Mouse (Mus musculus) hematopoietic stem cell, adult 5-6 weeks (primary cell): ENCODE data around the gene Grik4. TPM values are rescaled to one million over a fixed set of nuclear protein-coding genes. Genes with fewer than 3 reads are reported as not detected.
A peak's percentile ranks its signal among the peaks of the same experiment; 100 is the strongest.

Experiments used
- ATAC-seq, 2 experiments: fragments of 125-278 bp in 1 of 2; replicated peaks in 1 of 2; 2 replicates each; pipeline ENCODE4 v1.8.0; 2016 to 2017; ENCODE audit warnings: inconsistent platforms in 2 of 2, mild to moderate bottlenecking in 2 of 2, moderate number of reproducible peaks in 2 of 2, low read depth in 1 of 2, moderate TSS enrichment in 1 of 2; ENCODE audit not compliant: low FRiP score in 2 of 2, poor library complexity in 2 of 2, severe bottlenecking in 2 of 2, insufficient read depth in 1 of 2, low TSS enrichment in 1 of 2
- total RNA-seq: library from RNA; stranded (forward); fragments of 172-1452, 232-1000 nt; gene quantifications from 2 replicates; pipeline ENCODE4 v1.2.3, GENCODE M21; 2017

Gene Grik4
- total RNA-seq, 1 experiment from 2014 or later: not detected

- ATAC-seq: peak; percentile 29 to 54; a peak in 2 of 4 replicates
Measured at GRCm38 (mm10) chr9:42674017-42674412, 270.3 kb downstream of the Grik4 start.

DNA sequence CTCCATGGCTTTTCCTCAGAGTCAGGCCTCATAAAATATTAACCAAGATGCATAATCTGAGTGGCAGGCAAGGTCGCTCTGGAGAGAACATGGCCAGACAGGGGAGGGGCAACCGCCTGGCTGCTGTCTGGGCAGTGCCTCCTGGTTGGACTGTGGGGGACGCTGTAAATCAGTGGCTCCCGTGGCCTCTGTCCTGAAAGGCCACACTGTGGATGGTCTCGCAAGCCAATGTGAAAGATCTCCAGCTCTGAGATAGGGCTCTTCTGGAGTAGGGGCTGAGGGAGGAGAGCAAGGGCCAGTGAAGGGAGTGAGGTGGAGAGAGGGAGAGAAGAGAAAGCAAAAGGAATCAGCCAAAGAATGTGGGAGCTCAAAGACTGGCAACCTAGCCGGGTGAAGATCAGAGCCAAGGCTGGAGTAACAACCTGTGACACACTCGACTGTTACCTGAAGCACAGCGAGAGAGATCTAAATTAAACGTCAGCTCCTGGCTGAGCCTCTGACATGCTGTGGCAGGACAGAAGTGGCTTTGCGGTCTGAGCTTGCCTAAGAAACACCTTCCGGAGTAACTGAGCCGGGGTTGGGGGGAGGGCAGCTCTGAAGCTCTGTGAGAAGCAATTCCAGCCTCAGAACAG is 270.8 kb downstream of the Grik4 start:
- peak; percentile 89 to 92 for ATAC-seq

- no peak for ATAC-seq
Measured at GRCm38 (mm10) chr9:42672982-42673381, 271.3 kb downstream of the Grik4 start.

- no peak for ATAC-seq
Measured at GRCm38 (mm10) chr9:42670619-42671018, 273.7 kb downstream of the Grik4 start.

DNA sequence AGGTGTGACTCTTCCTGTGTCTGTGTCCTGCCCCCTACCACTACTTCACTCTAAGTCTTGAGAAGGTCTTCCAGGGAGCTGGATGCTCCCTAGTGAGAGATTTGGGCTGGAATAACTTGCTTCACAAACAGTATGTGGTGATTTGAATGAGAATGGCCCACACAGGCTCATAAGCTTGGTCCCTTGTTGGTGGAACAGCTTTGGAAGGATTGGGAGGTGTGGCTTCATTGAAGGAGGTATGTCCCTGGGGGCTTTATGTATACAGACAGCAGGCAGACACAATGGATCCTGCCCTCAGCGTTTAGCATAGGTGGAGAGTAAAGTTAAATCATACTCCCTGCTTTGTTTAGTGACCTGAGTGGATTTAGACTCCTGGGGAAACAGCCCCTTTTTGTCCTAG is 282.8 kb downstream of the Grik4 start:
- no peak for ATAC-seq

DNA sequence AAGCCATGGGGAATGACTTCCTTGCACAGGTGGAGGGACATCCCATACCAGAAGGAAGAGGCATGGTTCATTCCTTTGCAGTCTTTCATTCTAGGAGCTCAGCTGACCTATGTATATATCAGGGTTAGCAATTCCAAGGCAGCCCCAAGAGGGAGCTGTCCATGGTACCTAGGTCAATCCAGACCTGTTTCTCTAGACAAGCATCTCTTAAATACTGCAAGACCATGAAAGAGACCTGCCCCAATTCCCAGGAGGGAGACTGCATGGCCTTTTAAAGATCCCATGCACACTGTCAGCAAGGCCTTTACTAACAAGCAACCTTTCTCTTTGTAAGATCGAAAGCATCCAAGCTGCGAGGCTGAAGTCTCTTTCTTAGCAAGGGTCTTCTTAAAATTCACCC is 291.5 kb downstream of the Grik4 start:
- ATAC-seq: peak; percentile 45 to 55; a peak in 1 of 4 replicates

- no peak for ATAC-seq
Measured at GRCm38 (mm10) chr9:42652309-42652708, 292.0 kb downstream of the Grik4 start.

DNA sequence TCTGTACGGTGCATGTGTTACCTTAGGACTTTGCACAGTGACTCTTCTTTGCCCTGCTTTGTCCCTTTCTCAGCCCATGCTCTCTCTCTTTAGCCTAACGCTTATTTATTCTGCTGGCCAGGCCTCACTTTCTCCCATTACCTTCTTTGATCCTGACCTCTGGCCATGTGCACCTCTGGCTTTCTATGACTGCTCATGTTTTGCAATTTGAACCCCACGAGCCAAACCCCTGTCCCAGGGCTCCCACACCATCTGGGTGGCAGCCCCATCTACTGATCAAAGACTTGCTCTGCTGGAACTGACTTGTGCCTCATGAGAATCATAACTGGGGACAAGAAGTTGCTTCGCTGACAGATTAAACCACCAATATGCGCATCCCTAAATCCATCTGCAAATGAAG is 294.4 kb downstream of the Grik4 start:
- no peak for ATAC-seq

GRCm38 (mm10) chr9:42648051-42648450 is 296.2 kb downstream of the Grik4 start:
- no peak for ATAC-seq

- no peak for ATAC-seq
Measured at GRCm38 (mm10) chr9:42647596-42647995, 296.7 kb downstream of the Grik4 start.

- ATAC-seq: no peak
Measured at GRCm38 (mm10) chr9:42646821-42647220, 297.5 kb downstream of the Grik4 start.

DNA sequence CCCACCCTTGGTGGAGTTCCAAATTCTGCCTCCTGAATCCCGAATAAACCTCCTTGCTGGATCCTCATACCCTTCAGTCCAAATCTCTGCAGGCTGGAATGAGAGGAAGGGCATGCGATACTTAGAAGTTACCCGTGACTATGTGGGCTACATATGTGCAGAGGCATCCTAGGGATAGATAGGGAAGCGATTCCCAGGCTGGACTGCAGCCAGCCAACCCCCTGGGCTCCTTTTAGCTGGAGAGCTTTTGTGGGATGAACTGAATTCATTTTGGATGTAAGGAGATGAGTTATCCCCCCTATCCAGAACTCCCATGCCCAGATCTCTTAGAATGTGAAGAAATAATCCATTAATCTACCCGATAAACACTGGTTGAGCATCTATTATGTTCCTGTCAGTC is 299.1 kb downstream of the Grik4 start:
- no peak for ATAC-seq

DNA sequence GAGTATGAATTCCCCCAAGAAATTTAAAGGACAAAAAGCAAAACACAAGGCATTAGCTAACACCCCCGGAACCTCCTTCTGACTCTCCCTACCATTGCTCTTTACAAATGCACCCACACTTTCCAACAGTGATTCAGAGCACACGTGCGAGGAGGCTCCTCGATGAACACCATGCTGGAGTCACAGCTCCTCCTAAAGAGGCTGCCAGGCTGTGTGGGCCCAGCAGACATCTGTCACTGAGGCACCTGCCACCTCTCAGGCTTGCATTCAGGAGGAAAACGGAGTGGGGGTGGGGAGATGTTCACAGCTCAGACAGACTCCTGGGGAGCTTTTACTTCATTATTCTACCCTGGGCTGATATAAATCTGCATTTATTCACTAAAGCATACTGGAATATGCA is 301.5 kb downstream of the Grik4 start:
- no peak for ATAC-seq

DNA sequence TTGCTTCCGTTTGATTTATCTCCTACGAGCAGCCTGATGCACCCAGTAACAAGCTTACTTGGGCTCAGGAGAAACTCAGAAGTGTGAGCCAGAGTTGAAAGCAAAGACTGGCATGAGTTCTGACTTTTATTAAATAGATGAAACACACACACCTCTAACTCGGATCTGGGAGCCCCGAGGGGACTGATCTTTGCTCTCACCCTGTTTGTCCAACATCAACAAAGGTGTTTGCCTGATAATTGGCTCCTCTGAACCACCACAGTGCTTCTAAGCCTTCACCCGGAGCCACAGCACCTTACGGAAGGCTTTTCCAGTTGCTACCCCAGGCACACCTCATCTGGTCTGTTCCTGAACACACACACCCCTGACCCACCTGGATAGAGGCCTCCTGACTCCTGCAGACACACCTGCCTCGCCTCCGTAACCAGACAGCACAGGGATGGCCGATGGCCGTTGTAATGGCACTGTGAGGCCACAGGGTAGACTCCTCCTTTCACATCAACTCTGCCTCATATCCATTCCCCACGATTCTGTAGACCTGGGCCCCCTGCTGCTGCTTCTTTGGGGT is 302.7 kb downstream of the Grik4 start:
- no peak for ATAC-seq

DNA sequence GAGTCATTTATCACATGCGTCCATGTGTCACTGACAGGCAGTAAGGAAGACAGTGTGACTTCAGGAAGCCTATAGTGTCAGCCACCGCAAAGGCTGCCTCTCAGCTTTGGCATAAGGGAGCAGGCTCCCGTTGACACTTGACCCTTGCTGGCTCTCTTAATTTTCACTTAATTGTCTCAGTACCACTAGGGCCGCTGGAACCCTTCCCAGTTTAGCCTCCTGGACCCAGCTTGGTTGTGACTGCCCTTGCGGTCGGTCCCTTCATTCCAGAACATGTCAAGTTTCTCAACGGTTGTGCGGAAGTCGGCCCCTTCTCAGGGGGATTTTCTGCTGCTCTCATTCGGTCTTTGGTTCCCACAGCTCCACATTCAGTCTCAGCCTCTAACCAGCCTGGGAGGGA is 307.8 kb downstream of the Grik4 start:
- ATAC-seq: no peak

- no peak for ATAC-seq
Measured at GRCm38 (mm10) chr9:42631479-42631878, 312.8 kb downstream of the Grik4 start.

- peak; percentile 57 to 70 for ATAC-seq
Measured at GRCm38 (mm10) chr9:42627634-42628033, 316.7 kb downstream of the Grik4 start.

GRCm38 (mm10) chr9:42627146-42627545 is 317.1 kb downstream of the Grik4 start:
- ATAC-seq: no peak

DNA sequence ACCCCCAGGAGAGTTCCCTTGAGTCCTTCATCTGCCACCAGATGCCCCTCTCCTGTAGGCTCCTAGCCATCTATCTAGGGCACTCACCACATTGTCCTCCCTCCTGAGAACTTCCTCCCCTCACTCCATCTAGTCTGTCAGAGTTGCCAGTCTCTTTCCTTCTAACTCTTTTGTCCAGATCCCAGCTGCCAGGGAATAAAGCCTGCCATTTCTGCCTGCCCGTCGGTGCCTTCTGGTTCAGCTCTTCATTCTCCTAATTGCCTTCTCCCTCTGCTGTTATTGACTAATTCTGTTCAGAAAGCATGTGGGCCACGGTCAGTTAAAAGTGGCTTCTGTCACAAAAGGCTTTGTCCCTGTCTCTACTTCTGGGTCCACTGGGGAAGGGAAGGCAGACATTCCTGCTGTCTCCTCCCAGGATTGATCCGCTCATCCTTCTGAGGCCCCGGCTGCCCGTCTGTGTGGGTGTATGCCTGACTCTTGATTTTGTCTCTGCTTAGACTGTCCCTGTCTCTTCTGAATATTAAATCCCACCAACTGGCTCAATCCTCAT is 318.0 kb downstream of the Grik4 start:
- ATAC-seq: no peak
